Mouse (Mus musculus): ENCODE results near the gene Trmt6. TPM values are rescaled to one million over a fixed set of nuclear protein-coding genes. Genes with fewer than 3 reads are reported as not detected.

The Trmt6 gene
- total and polyA plus RNA-seq, 3 experiments: 9.9 to 56.4 (median 26.0) TPM

- ATAC-seq (ENCODE audit: extremely low read depth, insufficient number of reproducible peaks, low FRiP score, poor library complexity, severe bottlenecking) (no peak), DNase-seq (ENCODE audit: low spot score) (no peak)
- no peaks in the 10 kb centered on the region for H3K27me3 ChIP-seq (ENCODE audit: insufficient read depth, low read length)
- H3K9me3 ChIP-seq (replicated peaks): no peaks in the 10 kb centered on the region
- peaks cover 32% of the 10 kb centered on the region for H3K4me1 ChIP-seq (ENCODE audit: insufficient read depth, low read depth, low read length)
- no peak for TF ChIP-seq TAL1 (conservative IDR thresholded peaks at IDR 0.05; ENCODE audit: low read depth, low read length)
- no peak for TF ChIP-seq CTCF (IDR thresholded peaks at IDR 0.05; ENCODE audit: low read depth, low read length)
- no peak for TF ChIP-seq POLR2AphosphoS5 (IDR thresholded peaks at IDR 0.05; ENCODE audit: insufficient replicate concordance, low read depth, low read length)
- no peak for TF ChIP-seq GATA2 (IDR thresholded peaks at IDR 0.05; ENCODE audit: borderline replicate concordance, low read depth, low read length)
- no peak for TF ChIP-seq GATA1 (IDR thresholded peaks at IDR 0.05; ENCODE audit: borderline replicate concordance, low read length)
- H3K36me3 ChIP-seq (replicated peaks): peaks cover 62% of the 10 kb centered on the region
- no peak overlapping the region for H3K4me3 ChIP-seq (ENCODE audit: low read depth, low read length)
Measured at GRCm38 (mm10) chr2:132849141-132849540, 33.3 kb upstream of the Trmt6 start.

- peak overlapping the region; percentile 93; the same call in 1 of the 2 replicates for H3K4me3 ChIP-seq (ENCODE audit: low read depth, low read length)
Measured at GRCm38 (mm10) chr2:132848361-132848760, 32.5 kb upstream of the Trmt6 start.

GRCm38 (mm10) chr2:132847581-132847980 is 31.7 kb upstream of the Trmt6 start:
- DNase-seq (ENCODE audit: low spot score) (peak; percentile 10), ATAC-seq (ENCODE audit: extremely low read depth, insufficient number of reproducible peaks, low FRiP score, poor library complexity, severe bottlenecking) (no peak; the same call in 1 of the 2 replicates)
- H3K27me3 ChIP-seq (ENCODE audit: insufficient read depth, low read length): no peaks in the 10 kb centered on the region
- peaks cover 56% of the 10 kb centered on the region for H3K36me3 ChIP-seq (replicated peaks)
- TF ChIP-seq TAL1 (conservative IDR thresholded peaks at IDR 0.05; ENCODE audit: low read depth, low read length): no peak
- no peak for TF ChIP-seq POLR2AphosphoS5 (IDR thresholded peaks at IDR 0.05; ENCODE audit: insufficient replicate concordance, low read depth, low read length)
- no peak for TF ChIP-seq GATA2 (IDR thresholded peaks at IDR 0.05; ENCODE audit: borderline replicate concordance, low read depth, low read length)
- no peak for TF ChIP-seq CTCF (IDR thresholded peaks at IDR 0.05; ENCODE audit: low read depth, low read length)
- TF ChIP-seq GATA1 (IDR thresholded peaks at IDR 0.05; ENCODE audit: borderline replicate concordance, low read length): no peak
- peaks cover 32% of the 10 kb centered on the region for H3K4me1 ChIP-seq (ENCODE audit: insufficient read depth, low read depth, low read length)
- no peaks in the 10 kb centered on the region for H3K9me3 ChIP-seq (replicated peaks)
- peak overlapping the region; percentile 93 for H3K4me3 ChIP-seq (ENCODE audit: low read depth, low read length)

More at GRCm38 (mm10) chr2:132848361-132848760, 32.5 kb upstream of the Trmt6 start:
- DNase-seq (ENCODE audit: low spot score) (no peak), ATAC-seq (ENCODE audit: extremely low read depth, insufficient number of reproducible peaks, low FRiP score, poor library complexity, severe bottlenecking) (no peak)
- peaks cover 56% of the 10 kb centered on the region for H3K36me3 ChIP-seq (replicated peaks)
- TF ChIP-seq CTCF (IDR thresholded peaks at IDR 0.05; ENCODE audit: low read depth, low read length) (no peak), GATA2 (IDR thresholded peaks at IDR 0.05; ENCODE audit: borderline replicate concordance, low read depth, low read length) (no peak), GATA1 (IDR thresholded peaks at IDR 0.05; ENCODE audit: borderline replicate concordance, low read length) (no peak), POLR2AphosphoS5 (IDR thresholded peaks at IDR 0.05; ENCODE audit: insufficient replicate concordance, low read depth, low read length) (no peak), TAL1 (conservative IDR thresholded peaks at IDR 0.05; ENCODE audit: low read depth, low read length) (no peak)
- peaks cover 32% of the 10 kb centered on the region for H3K4me1 ChIP-seq (ENCODE audit: insufficient read depth, low read depth, low read length)
- H3K27me3 ChIP-seq (ENCODE audit: insufficient read depth, low read length): no peaks in the 10 kb centered on the region
- H3K9me3 ChIP-seq (replicated peaks): no peaks in the 10 kb centered on the region

GRCm38 (mm10) chr2:132846407-132847358 is 30.8 kb upstream of the Trmt6 start, which contains the start of gene Crls1:
Gene Crls1, plus strand, starts transcription at chr2:132846666.
- peak; percentile 72 for DNase-seq (ENCODE audit: low spot score)
- H3K9me3 ChIP-seq (replicated peaks): no peaks in the 10 kb centered on the region
- H3K27me3 ChIP-seq (ENCODE audit: insufficient read depth, low read length): no peaks in the 10 kb centered on the region
- peak; percentile 83 for ATAC-seq (ENCODE audit: extremely low read depth, insufficient number of reproducible peaks, low FRiP score, poor library complexity, severe bottlenecking)
- peak; percentile 96 for TF ChIP-seq CTCF (IDR thresholded peaks at IDR 0.05; ENCODE audit: low read depth, low read length)
- TF ChIP-seq GATA2 (IDR thresholded peaks at IDR 0.05; ENCODE audit: borderline replicate concordance, low read depth, low read length): no peak
- peaks cover 27% of the 10 kb centered on the region for H3K4me1 ChIP-seq (ENCODE audit: insufficient read depth, low read depth, low read length)
- peak within 1 kb of the TSS; percentile 93 for H3K4me3 ChIP-seq (ENCODE audit: low read depth, low read length)
- peaks cover 52% of the 10 kb centered on the region for H3K36me3 ChIP-seq (replicated peaks)

- peaks cover 4% of the 10 kb centered on the region for H3K4me1 ChIP-seq (ENCODE audit: insufficient read depth, low read depth, low read length)
- ATAC-seq (ENCODE audit: extremely low read depth, insufficient number of reproducible peaks, low FRiP score, poor library complexity, severe bottlenecking) (no peak), DNase-seq (ENCODE audit: low spot score) (no peak)
- H3K27me3 ChIP-seq (ENCODE audit: insufficient read depth, low read length): no peaks in the 10 kb centered on the region
- H3K4me3 ChIP-seq (ENCODE audit: low read depth, low read length): no peak overlapping the region
- no peaks in the 10 kb centered on the region for H3K9me3 ChIP-seq (replicated peaks)
- TF ChIP-seq CTCF (IDR thresholded peaks at IDR 0.05; ENCODE audit: low read depth, low read length) (no peak), GATA2 (IDR thresholded peaks at IDR 0.05; ENCODE audit: borderline replicate concordance, low read depth, low read length) (no peak)
- H3K36me3 ChIP-seq (replicated peaks): peaks cover 73% of the 10 kb centered on the region
Measured at GRCm38 (mm10) chr2:132841071-132841470, 25.2 kb upstream of the Trmt6 start.

- TF ChIP-seq CTCF (IDR thresholded peaks at IDR 0.05; ENCODE audit: low read depth, low read length): no peak
- no peak for TF ChIP-seq POLR2AphosphoS5 (IDR thresholded peaks at IDR 0.05; ENCODE audit: insufficient replicate concordance, low read depth, low read length)
- no peak for TF ChIP-seq GATA2 (IDR thresholded peaks at IDR 0.05; ENCODE audit: borderline replicate concordance, low read depth, low read length)
- no peak for TF ChIP-seq GATA1 (IDR thresholded peaks at IDR 0.05; ENCODE audit: borderline replicate concordance, low read length)
- TF ChIP-seq TAL1 (conservative IDR thresholded peaks at IDR 0.05; ENCODE audit: low read depth, low read length): no peak
- Histone ChIP-seq H3K9me3 (replicated peaks) (peaks cover 9% of the 10 kb centered on the region), H3K36me3 (replicated peaks) (peaks cover 58% of the 10 kb centered on the region), H3K27me3 (ENCODE audit: insufficient read depth, low read length) (no peaks in the 10 kb centered on the region), H3K4me1 (ENCODE audit: insufficient read depth, low read depth, low read length) (no peaks in the 10 kb centered on the region), H3K4me3 (ENCODE audit: low read depth, low read length) (no peak overlapping the region)
- no peak for DNase-seq (ENCODE audit: low spot score)
- ATAC-seq (ENCODE audit: extremely low read depth, insufficient number of reproducible peaks, low FRiP score, poor library complexity, severe bottlenecking): no peak
Measured at GRCm38 (mm10) chr2:132802976-132803375, 12.9 kb downstream of the Trmt6 start.

All from G1E (cell line).